Mouse (Mus musculus) skeletal muscle tissue, adult 2 months (tissue): Measurements from ENCODE around the gene Ms4a5.
"Not testable (repeated sequence)": the region's sequence is repeated elsewhere in the genome, so short reads cannot be mapped to it uniquely, and the experiment has no call there.

ENCODE experiments used
- DNase-seq: peaks from one replicate; pipeline ENCODE4 v3.0.0-alpha.2; 2012; ENCODE audit warnings: low read depth, low spot score

Gene Ms4a5

GRCm38 (mm10) chr19:11283773-11284172 lies at the start of gene Ms4a5:
TSS of gene Ms4a5 (minus strand) at chr19:11283873.
- DNase-seq: no peak

GRCm38 (mm10) chr19:11321123-11321522 lies 37.5 kb upstream of the Ms4a5 start:
- DNase-seq: peak; percentile 13

GRCm38 (mm10) chr19:11316786-11317185 lies 33.1 kb upstream of the Ms4a5 start:
- DNase-seq: no peak

GRCm38 (mm10) chr19:11314354-11314753 lies 30.7 kb upstream of the Ms4a5 start, which contains the start of gene Ms4a14:
TSS of gene Ms4a14 (minus strand) at chr19:11314454.
- no peak for DNase-seq

- no peak for DNase-seq
Measured at GRCm38 (mm10) chr19:11308888-11309287, 25.2 kb upstream of the Ms4a5 start.

- not testable (repeated sequence) for DNase-seq
Measured at GRCm38 (mm10) chr19:11299529-11299928, 15.9 kb upstream of the Ms4a5 start.

GRCm38 (mm10) chr19:11298939-11299338 lies 15.3 kb upstream of the Ms4a5 start:
- no peak for DNase-seq

- not testable (repeated sequence) for DNase-seq
Measured at GRCm38 (mm10) chr19:11293616-11294015, 9.9 kb upstream of the Ms4a5 start.

- no peak for DNase-seq
Measured at GRCm38 (mm10) chr19:11292990-11293389, 9.3 kb upstream of the Ms4a5 start.

GRCm38 (mm10) chr19:11280223-11280622 lies 3.5 kb downstream of the Ms4a5 start:
- no peak for DNase-seq

GRCm38 (mm10) chr19:11276431-11276830 lies 7.2 kb downstream of the Ms4a5 start:
- DNase-seq: no peak

GRCm38 (mm10) chr19:11266956-11267355 lies 16.7 kb downstream of the Ms4a5 start:
- no peak for DNase-seq

- peak; percentile 10 for DNase-seq
Measured at GRCm38 (mm10) chr19:11266052-11266845, 17.4 kb downstream of the Ms4a5 start, which contains the start of gene Ms4a1. TSS of gene Ms4a1 (minus strand) at chr19:11266241.

- no peak for DNase-seq
Measured at GRCm38 (mm10) chr19:11264602-11265185, 19.0 kb downstream of the Ms4a5 start.

GRCm38 (mm10) chr19:11263549-11263948 lies 20.1 kb downstream of the Ms4a5 start:
- DNase-seq: no peak

GRCm38 (mm10) chr19:11262932-11263331 lies 20.7 kb downstream of the Ms4a5 start:
- DNase-seq: not testable (repeated sequence)

GRCm38 (mm10) chr19:11261522-11261921 lies 22.2 kb downstream of the Ms4a5 start:
- no peak for DNase-seq

GRCm38 (mm10) chr19:11244230-11244629 lies 39.4 kb downstream of the Ms4a5 start:
- DNase-seq: peak; percentile 23

GRCm38 (mm10) chr19:11242560-11242959 lies 41.1 kb downstream of the Ms4a5 start:
- DNase-seq: no peak

GRCm38 (mm10) chr19:11235820-11236219 lies 47.9 kb downstream of the Ms4a5 start:
- no peak for DNase-seq

GRCm38 (mm10) chr19:11234921-11235735 lies 48.5 kb downstream of the Ms4a5 start:
- no peak for DNase-seq

- no peak for DNase-seq
Measured at GRCm38 (mm10) chr19:11234244-11234643, 49.4 kb downstream of the Ms4a5 start.
